Mouse (Mus musculus): ENCODE results near the gene Ctnnd1.
"Not testable (repeated sequence)": the region's sequence is repeated elsewhere in the genome, so short reads cannot be mapped to it uniquely, and the experiment has no call there.

Gene Ctnnd1

DNA sequence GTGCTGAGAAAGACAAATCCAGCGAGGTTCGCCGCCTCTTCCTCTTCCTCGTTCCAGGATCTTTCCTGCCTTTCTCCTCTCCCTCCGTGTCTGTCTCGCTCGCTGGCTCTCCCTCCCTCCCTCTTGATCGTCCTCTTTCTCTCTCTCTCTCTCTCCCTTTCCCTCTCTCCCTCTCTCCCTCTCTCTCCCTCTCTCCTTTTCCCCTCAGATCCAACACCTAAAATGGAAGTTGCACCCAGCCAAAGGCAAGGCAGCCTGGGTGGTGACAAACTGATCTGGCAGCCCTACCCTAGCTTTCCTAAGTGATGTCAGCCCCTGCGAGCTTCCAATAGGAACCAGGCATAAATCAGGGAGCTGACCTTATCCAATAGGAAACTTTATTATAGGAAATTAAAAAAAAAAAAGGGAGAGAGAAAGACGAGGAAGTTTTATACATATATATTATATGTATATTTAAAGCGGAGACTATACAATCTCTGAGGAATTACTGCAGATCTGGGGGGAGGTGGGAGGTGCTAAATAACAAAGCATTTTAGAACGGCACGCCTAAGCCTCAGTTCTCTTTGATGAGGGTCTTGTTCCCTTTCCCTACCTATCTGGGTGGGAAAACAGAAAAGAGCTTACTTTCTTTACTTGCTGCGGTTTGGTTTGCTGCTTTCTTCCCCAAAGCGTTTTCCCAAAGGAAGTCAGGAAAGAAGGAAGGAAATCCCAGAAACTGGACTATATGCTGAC, at the start of gene Ctnnd1:
Gene Ctnnd1, minus strand, starts transcription at position 302 of the 732 bp plus-strand sequence.
- peak; percentile 85 for DNase-seq (ENCODE audit: low spot score)

DNA sequence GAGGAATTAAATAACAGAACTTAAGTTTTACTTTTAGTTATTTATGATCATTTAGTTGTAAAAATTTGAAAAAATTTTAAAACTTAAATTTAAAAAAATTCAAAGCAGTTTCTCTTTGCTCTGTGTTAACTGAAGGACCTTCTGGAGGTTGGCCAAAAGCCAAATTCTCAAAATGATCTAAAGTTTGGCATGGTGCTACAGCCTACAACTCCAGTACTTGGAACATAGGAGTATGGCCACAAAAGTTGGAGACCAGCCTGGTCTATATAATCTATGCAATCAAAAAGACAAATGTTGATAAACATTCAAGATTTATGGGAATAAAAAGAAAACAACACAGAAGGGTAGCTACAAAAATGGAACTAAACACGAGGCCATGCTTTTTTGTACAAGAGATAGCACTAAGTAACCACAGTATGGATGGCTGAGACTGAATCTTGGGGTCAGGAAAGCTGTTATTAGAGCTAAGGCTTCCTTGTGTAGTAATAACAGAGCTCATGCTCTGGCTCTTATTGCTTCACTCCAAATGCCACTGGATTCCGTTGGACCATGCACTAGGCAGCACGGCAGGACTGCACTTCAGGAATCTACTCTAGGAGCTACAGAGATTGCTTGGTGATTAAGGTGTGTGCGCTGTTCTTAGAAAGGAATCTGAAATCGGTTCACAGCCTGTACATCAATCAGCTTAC, 44.6 kb upstream of the Ctnnd1 start:
- no peak for DNase-seq (ENCODE audit: low spot score)

DNA sequence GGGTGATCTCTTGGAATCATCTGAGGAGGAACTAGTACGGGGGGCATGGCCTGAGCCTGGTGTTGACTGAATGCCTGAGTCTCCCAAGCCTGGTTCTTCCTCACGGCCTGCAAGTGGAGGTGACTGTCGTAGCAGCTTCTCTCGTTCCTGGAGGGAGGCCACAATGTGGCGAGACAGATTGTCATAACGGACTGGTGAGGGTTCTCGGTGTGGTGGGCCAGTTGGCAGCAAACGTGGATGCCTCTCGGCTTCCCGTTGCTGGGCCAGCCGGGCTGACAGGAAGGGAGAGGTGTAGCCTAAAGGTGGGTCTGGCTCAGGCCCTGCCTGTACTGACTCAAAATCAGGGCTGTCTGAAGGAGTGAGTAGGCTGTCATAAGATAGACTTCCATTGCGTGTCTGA, 39.5 kb upstream of the Ctnnd1 start:
- DNase-seq (ENCODE audit: low spot score) = no peak

DNA sequence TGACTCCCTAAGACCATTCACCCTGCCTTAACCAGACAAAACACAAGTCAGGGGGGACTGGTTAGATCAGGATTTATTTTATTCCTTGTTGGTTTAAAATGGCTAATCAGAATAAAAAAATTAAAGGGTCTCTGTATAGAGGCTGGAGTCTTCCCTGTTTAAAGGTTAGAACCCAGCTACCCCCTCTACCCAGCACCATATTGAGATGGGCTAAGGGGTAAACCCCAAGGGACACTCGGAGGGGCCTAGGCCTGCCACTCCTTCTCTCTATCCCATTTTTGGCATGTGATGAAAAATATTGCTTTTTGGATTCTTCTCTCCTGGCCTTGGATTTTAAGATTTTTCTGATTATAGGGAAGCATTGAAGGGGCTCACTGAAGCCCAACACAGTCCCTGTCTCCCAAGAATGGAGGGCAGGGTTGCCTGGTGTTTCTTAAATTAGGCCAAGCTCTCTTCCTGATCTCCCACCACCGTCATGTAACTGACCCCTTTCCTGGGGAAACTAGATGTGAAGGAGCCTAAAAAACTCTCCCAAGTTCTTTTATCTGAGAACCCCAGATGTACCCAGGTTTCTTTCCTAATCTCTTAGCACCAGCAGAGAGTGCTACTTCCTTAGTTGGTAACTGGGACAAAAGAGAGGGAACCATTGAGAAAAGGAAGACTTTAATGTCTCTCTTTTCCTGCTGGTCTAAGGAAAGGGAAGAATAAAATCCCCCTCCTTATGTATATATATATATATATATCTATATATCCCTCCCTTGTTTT, 37.7 kb upstream of the Ctnnd1 start:
- DNase-seq (ENCODE audit: low spot score) = no peak

DNA sequence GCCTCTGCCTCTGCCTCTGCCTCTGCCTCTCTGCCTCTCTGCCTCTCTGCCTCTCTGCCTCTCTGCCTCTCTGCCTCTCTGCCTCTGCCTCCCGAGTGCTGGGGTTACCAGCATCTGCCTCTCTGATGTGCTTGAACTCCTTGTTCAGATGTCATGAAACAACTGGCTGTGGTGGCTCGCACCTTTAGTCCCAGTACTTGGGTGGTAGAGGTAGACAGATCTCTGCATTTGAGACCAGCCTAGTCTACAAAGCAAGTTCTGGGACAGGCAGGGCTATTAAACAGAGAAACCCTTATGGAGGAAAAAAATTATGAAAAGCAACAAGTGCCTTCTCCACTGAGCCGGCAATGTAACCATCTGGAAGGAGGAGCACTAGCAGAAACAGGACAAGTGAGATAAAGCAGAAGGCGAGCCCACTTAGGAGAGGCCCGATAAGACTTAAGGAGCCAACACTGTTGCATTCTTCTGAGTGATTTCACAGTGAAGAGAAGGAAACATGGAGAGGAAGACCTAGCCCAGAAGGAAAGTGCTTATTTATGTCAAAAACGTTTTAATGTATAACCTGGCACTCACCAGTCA, 32.1 kb upstream of the Ctnnd1 start:
- no peak for DNase-seq (ENCODE audit: low spot score)

DNA sequence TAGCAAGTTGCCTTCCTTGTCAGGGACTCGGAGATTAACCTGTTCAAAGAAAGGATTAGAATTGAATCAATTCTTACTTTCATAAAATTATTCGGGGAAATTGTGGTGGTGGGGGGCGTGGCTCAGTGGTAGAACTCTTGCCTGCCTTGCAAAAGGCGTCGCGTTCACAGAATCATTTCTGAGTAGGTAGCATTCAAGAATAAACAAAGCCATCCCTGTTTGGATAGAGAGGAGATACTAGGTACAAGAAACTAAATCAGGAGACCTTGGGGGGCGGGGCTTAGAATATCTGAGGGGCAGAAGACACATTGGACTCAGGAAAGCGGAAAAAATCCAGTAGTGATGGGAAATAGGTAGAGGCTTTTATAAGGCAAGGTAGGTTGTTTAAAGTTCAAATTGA, 28.5 kb upstream of the Ctnnd1 start, which contains the start of gene Tmx2:
Gene Tmx2, minus strand, starts transcription at position 125 of the 400 bp plus-strand sequence.
- DNase-seq (ENCODE audit: low spot score) = no peak

DNA sequence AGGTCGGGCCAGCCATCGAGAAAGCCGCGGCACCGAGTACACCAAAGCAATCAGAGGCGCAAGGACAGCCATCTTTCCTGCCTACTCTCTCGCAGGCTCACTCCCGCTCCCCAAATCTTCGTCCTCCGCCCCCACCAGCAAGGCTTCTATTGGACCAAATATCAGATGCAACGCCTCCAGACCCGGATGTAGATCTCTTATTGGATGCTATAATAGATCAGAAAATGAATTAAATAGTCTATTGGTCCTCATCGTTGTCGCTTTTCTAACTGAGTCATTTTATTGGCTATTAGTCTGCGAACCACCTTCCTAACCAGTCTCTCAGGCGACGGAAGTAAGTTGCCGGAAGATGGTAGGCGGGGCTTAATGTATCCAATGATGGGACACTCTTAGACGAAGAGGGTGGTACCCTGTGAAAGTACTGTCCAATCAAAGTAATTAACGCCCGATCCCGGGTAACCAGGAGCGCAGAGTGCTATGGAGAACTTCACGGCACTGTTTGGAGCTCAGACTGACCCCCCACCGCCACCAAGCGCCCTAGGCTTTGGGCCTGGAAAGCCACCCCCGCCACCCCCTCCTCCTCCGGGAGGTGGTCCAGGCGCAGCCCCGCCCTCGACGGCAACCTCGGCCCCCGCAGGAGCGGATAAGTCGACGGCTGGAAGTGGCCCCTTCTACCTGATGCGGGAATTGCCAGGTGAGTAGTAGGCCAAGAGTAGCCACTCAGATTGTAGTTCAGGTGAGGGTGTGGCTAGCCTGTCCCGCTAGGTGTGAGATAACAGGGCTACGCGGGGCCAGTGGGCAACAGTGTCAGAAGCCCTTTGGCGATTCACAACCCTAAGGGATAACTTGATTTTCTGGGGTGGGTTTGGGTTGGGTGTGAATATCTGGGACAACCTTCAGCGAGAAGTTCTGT, 27.7 kb upstream of the Ctnnd1 start, which contains the start of the genes Gm28635 and Med19:
Gene Gm28635, minus strand, starts transcription at position 74 of the 913 bp plus-strand sequence.
Gene Med19, plus strand, starts transcription at position 435 of the 913 bp plus-strand sequence.
- DNase-seq (ENCODE audit: low spot score) = peak; percentile 98

DNA sequence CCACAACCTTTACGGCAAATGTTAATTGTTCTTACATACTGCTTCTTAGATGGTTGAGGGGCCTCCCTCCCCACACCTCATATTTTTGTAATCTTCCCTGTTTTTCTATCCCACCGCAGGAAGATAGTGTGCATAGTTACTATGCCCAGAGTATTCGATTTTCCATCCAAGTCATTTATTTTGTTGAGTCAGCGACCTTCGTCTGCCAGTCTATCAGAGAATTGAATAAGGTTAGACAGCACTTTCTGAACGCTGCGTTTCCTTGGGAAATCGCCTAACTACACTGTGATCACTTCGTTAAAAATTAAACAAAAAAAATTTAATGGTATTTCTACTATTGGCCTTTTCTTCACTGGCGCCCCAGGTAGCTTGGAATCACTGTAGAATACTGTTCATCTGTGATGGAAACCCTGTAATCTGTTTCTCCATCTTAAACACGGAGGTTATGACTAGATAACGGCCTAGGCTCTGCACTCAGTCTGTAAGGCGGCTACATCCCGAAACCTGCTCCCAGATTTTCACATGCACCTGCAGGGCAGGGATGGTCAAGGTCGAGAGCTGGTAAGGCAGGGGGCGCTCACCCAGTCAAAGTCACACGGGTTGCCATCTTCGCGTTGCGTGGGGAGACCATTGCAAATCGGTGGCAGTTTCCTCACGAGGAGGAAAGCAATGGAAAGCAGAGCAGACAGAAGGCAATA, 26.9 kb upstream of the Ctnnd1 start:
- no peak for DNase-seq (ENCODE audit: low spot score)

DNA sequence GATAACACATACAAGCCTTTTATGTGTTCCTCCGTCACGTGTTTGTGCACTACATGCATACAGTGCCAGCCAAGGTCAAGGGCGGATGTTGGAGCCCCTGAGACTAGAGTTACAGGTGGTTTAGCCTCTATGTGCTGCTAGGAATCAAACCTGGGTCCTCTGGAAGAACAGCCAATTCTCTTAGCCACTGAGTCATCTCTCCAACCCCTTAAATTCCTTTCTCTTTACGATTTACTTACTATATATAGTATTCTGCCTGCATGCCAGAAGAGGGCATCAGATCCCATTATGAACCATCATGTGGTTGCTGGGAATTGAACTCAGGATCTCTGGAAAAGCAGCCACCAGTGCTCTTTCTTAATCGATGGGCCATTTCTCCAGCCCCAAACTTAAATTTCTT, 21.0 kb upstream of the Ctnnd1 start:
- not testable (repeated sequence) for DNase-seq (ENCODE audit: low spot score)

DNA sequence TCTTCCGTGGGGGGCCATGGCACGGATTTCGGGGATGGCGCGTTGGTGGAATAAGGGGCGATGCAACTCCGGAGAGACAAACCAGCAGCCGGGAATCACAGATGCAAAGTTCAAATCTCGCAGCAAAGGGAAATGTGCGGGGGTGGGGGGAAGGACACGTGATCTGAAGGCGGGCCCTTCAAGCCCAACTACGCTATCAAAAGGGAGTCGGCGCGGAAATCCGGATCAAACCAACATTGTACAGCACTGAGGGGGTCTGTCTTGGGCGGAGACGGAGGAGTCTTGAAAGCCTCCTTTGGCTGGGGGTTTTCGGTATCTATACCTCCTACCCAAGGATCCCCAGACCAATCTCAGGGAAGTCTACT, 20.0 kb upstream of the Ctnnd1 start, which contains the start of gene Selenoh:
Gene Selenoh, minus strand, starts transcription at position 202 of the 365 bp plus-strand sequence.
- peak; percentile 75 for DNase-seq (ENCODE audit: low spot score)

DNA sequence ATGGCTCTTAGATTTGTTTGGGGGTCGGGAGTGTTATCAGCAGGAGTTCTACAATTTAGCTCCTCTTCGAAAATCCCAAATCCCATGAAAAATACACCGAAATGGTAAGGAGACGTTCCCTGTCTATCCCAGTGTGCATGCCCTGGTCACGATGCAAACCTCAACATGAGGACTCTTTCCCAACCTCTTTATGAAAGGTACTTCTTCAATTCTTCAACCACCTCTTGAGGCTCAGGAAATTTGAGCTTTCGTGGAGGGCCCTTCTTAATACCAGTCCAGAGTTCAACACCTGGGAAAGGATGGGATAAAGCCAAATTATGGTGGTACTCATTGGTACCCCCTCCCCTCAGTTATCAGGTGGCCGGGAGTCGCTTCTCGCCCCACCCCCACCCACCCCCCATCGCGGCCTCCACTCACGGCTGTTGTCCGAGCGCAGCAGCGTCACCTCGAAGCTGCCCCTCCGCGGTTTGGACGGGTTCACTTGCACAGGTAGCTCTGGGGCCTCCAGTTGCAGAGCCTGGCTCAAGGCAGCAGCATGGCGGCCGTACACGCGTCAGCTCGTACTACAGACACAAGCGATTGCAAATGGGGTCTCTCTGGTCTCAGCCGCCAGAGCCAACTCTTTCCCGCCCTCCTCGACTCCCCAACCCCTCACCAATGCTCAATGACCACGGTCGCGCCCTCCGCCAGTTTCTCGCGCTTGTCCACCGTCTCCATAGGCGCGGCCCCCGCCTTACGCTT, 19.4 kb upstream of the Ctnnd1 start:
- no peak for DNase-seq (ENCODE audit: low spot score)

DNA sequence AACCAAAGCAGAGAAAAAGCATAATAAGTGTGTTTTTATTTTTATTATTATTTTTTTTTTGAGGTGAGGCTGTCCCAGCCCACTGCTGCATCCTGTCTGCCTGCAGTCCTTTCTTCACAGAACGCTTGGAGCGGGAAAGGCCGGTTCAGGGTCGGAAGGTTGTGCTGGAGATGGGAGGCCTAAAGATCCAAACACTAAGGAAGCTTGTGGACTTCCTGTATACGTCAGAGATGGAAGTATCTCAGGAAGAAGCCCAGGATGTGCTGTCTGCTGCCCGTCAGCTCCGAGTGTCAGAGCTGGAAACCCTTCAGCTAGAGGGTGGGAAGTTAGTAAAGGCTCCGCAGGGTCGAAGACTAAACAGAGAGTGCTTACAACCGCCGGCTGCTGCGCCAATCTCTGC, 15.5 kb upstream of the Ctnnd1 start:
- no peak for DNase-seq (ENCODE audit: low spot score)

DNA sequence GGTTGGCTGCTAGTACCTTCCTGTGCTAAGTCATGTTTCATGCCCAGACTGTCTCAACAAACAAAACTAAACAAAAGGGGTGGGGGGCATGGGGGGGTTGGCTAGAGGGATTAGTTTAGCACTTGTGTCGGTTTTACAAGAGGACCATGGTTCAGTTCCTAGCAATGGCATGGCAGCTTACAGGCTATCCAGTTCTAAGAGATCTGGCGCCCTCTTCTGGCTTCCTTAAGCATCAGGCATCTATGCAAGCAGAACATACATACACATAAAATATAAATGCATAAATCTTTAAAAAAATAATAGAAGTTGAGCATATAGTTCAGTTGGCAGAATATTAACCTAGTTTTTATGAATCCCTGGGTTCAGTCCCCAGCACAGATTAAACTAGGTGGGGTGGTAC, 12.3 kb upstream of the Ctnnd1 start:
- DNase-seq (ENCODE audit: low spot score) = no peak

DNA sequence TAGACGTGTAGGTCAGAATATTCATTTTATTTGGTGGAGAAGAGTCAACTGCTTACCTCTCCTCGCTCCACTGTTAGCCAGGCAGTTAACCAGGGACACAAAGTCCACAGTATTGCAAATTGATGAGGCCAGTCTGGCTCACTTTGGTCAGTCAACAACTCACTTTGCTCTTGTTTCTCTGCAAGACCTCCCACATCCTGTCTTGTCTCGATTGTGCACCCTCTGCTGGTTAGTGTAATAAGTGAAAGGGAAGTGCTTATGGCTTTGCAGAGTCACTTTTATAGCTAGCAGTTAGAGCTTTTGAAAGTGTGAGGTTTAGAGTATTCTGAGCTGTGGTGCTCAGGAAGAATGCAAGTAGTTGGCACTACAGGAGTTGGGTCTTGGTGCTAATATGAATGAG, 9.7 kb upstream of the Ctnnd1 start:
- peak; percentile 37 for DNase-seq (ENCODE audit: low spot score)

DNA sequence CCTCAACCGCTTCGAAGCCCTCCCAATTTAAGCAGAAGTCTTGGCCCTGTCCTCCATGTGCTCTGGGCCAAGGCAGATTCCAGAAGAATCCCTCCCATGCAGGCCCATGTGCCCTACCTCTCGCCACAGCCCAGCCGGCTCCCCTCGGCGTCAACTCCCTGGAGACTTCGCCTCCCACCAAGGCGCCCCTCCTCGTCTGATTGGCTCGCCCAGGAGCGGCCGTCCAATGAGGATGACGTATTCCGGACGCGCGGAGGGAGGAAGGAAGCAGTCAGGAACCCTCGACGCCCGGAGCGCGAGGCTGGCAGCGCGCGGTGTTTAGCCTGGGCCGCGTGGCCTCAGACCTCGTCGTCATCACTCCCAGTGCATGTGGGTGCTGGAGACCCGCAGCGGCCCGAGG, 8.2 kb upstream of the Ctnnd1 start, which contains the start of gene Btbd18:
Gene Btbd18, plus strand, starts transcription at position 274 of the 400 bp plus-strand sequence.
- no peak for DNase-seq (ENCODE audit: low spot score)

DNA sequence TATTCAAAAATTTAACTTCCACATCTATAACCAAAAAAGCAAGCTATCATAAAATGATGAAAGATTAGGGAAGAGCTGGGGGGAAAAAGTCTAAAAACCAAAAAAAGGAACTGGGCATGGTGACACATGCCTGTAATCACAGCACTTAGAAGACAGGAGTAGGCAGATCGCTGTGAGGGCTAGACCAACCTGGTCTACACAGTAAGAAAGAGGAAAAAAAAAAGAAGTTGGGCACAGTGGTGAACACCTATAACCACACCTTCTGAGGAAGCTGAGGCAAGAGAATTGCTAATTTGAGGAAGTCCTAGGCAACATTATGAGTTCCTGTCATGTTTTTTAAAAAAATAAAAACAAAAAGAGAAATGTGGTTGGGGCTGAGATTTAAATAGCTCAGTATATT, 5.3 kb upstream of the Ctnnd1 start:
- DNase-seq (ENCODE audit: low spot score) = no peak

DNA sequence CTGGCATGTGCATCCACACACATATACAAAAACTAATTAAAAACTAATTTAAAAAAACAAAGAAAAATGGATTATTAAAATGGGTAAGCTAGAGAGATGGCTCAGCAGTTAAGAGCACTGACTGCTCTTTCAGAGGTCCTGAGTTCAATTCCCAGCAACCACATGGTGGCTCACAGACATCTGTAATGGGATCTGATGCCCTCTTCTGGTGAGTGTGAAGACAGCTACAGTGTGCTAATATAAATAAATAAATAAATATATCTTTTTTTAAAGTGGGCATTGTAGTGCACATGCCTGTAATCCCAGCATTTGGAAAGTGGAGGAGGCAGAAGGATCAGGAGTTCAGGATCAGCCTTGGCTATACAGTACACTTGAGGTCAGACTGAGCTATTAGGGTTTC, 2.8 kb upstream of the Ctnnd1 start:
- no peak for DNase-seq (ENCODE audit: low spot score)

DNA sequence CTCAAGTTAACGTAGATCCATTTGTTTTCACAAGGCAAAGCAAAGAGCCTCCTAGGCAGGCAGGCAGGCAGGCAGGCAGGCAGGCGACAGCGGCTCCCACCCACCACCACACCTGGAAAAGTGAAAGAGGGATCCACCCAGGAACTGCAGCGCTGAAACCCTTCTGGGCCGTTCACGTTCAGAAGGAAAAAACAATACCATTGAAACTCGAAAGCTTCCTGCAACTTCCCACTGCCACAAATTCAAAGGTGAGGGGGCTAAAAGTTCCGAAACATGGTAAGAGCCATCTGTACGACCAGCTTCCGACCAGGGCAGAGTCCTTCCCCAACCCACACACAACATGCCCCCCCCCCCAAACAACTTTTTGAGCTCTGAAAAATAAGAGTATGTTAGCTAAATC, 891 bp downstream of the Ctnnd1 start:
- DNase-seq (ENCODE audit: low spot score) = no peak

DNA sequence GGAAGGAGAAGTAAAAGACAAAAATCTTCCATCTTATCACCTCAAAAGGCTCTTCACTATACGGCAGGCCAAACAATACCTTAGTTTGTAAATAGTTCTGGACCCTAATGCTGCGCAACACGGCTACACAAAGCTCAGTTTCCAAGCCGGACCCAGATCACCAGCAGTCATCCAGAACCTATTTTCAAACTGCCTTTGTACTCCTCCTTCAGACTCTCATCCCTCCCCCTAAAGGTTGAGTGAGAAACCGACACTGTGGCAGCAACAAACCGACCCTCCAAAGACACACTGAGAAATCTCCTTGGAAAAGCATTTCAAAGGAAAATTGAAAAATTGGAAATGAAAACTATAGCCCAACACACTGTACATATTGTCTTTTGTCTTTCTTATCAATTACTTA, 2.2 kb downstream of the Ctnnd1 start:
- no peak for DNase-seq (ENCODE audit: low spot score)

DNA sequence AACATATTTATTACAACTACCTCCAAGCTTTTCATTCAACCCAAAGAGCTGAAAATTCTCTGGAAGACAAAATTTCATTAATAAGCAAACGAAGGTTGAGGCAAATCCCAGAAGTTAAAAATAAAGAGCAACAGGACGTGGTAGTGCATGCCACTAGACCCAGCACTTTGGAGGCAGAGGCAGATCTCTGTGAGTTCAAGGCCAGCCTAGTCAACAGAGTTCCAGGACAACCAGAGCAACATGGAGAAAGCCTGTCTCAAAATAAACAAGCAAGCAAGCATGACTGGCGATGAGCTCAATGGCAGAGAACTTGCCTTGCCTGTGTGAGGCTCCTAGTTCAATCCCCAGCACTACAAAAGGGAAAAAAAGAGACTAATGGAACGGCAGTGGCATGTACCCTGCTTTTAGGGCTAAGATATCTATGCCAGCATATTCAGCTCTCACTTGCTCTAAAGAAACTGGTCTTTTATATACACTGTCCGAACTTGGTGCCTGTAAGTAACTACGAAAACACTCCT, 3.5 kb downstream of the Ctnnd1 start:
- no peak for DNase-seq (ENCODE audit: low spot score)
